Mouse (Mus musculus): ENCODE results near the gene Ddx50. TPM values are rescaled to one million over a fixed set of nuclear protein-coding genes. Genes with fewer than 3 reads are reported as not detected.

Ddx50 gene
- total and polyA plus RNA-seq, 3 experiments: 50.5 to 74.4 (median 58.7) TPM

GRCm38 (mm10) chr10:62668043-62668442 lies 17.0 kb upstream of the Ddx50 start:
- Histone ChIP-seq H3K9ac (ENCODE audit: insufficient read depth, low read depth) (no peak overlapping the region), H3K27me3 (replicated peaks) (no peaks in the 10 kb centered on the region), H3K4me3 (replicated peaks in 1 of 3; ENCODE audit: low read depth in 2 of 3, low read length in 2 of 3, poor library complexity in 1 of 3) (no peak overlapping the region), H3K79me2 (replicated peaks; ENCODE audit: control insufficient read depth, extremely low read depth, insufficient read depth, poor library complexity, severe bottlenecking) (no peaks in the 10 kb centered on the region), H3K4me1 (ENCODE audit: control insufficient read depth in 1 of 2, insufficient read depth in 2 of 2) (peaks cover 5 to 12% of the 10 kb centered on the region in 2 experiments), H3K27ac (ENCODE audit: insufficient read depth, low read depth) (no peak overlapping the region), H3K36me3 (replicated peaks in 1 of 2; ENCODE audit: control insufficient read depth in 1 of 2, insufficient read depth in 1 of 2, low read length in 1 of 2) (no peaks in the 10 kb centered on the region), H3K4me2 (ENCODE audit: insufficient read depth, low read depth, poor library complexity, severe bottlenecking) (no peak overlapping the region), H3K9me3 (replicated peaks; ENCODE audit: low read length) (no peaks in the 10 kb centered on the region)
- in situ Hi-C loops (cut with MboI; ENCODE audit: low pct_ligation_motif_present, low pct_unique_long_range_greater_than_20kb, low sequenced_read_pairs): no loop called here
- no peak for TF ChIP-seq JUN (IDR thresholded peaks at IDR 0.05; ENCODE audit: insufficient read depth, low read depth, low read length)
- TF ChIP-seq POLR2A (IDR thresholded peaks at IDR 0.05; ENCODE audit: low read depth, low read length): no peak
- no peak for TF ChIP-seq HCFC1 (IDR thresholded peaks at IDR 0.05; ENCODE audit: low read depth, low read length)
- no peak for TF ChIP-seq TBP (conservative IDR thresholded peaks at IDR 0.05; ENCODE audit: low read depth, low read length)
- no peak for TF ChIP-seq CHD1 (IDR thresholded peaks at IDR 0.05; ENCODE audit: low read depth, low read length)
- no peak for TF ChIP-seq JUND (conservative IDR thresholded peaks at IDR 0.05; ENCODE audit: low read depth, low read length)
- no peak for TF ChIP-seq RAD21 (IDR thresholded peaks at IDR 0.05; ENCODE audit: low read depth, low read length)
- TF ChIP-seq ZMIZ1 (IDR thresholded peaks at IDR 0.05; ENCODE audit: low read depth, low read length): no peak
- TF ChIP-seq MAFK (IDR thresholded peaks at IDR 0.05; ENCODE audit: insufficient replicate concordance, low read length): no peak
- no peak for TF ChIP-seq RCOR1 (conservative IDR thresholded peaks at IDR 0.05; ENCODE audit: low read depth, low read length)
- no peak for TF ChIP-seq ELF1 (IDR thresholded peaks at IDR 0.05; ENCODE audit: low read depth, low read length)
- no peak for TF ChIP-seq CHD2 (IDR thresholded peaks at IDR 0.05; ENCODE audit: low read length)
- no peak for TF ChIP-seq ZKSCAN1 (IDR thresholded peaks at IDR 0.05; ENCODE audit: borderline replicate concordance, low read depth, low read length)
- no peak for TF ChIP-seq SIN3A (IDR thresholded peaks at IDR 0.05; ENCODE audit: low read length)
- TF ChIP-seq ZNF384 (IDR thresholded peaks at IDR 0.05; ENCODE audit: low read depth, low read length): no peak
- TF ChIP-seq MXI1 (IDR thresholded peaks at IDR 0.05; ENCODE audit: low read depth, low read length): no peak
- TF ChIP-seq ETS1 (conservative IDR thresholded peaks at IDR 0.05; ENCODE audit: low read depth, low read length): no peak
- no peak for TF ChIP-seq E2F4 (IDR thresholded peaks at IDR 0.05; ENCODE audit: insufficient replicate concordance, low read depth, low read length)
- dilution Hi-C loops (cut with MboI; ENCODE audit: extremely low pct_ligation_motif_present, extremely low pct_unique_long_range_greater_than_20kb, low sequenced_read_pairs): no loop called here
- no peak for DNase-seq (ENCODE audit: extremely low read depth)

GRCm38 (mm10) chr10:62664963-62665590 lies 14.1 kb upstream of the Ddx50 start:
- no peak overlapping the region for H3K27ac ChIP-seq (ENCODE audit: insufficient read depth, low read depth)
- peaks cover 5 to 12% of the 10 kb centered on the region in 2 experiments for H3K4me1 ChIP-seq (ENCODE audit: control insufficient read depth in 1 of 2, insufficient read depth in 2 of 2)
- no peaks in the 10 kb centered on the region for H3K9me3 ChIP-seq (replicated peaks; ENCODE audit: low read length)
- TF ChIP-seq JUND (conservative IDR thresholded peaks at IDR 0.05; ENCODE audit: low read depth, low read length): no peak
- no peak for TF ChIP-seq USF2 (conservative IDR thresholded peaks at IDR 0.05; ENCODE audit: low read depth, low read length)
- no peak for TF ChIP-seq GABPA (IDR thresholded peaks at IDR 0.05; ENCODE audit: insufficient replicate concordance, low read depth, low read length)
- no peak for TF ChIP-seq RAD21 (IDR thresholded peaks at IDR 0.05; ENCODE audit: low read depth, low read length)
- no peak for TF ChIP-seq TBP (conservative IDR thresholded peaks at IDR 0.05; ENCODE audit: low read depth, low read length)
- no peak for TF ChIP-seq MAZ (IDR thresholded peaks at IDR 0.05; ENCODE audit: low read depth, low read length)
- no peak for TF ChIP-seq ZMIZ1 (IDR thresholded peaks at IDR 0.05; ENCODE audit: low read depth, low read length)
- TF ChIP-seq NELFE (IDR thresholded peaks at IDR 0.05; ENCODE audit: low read depth, low read length): no peak
- no peak for TF ChIP-seq SIN3A (IDR thresholded peaks at IDR 0.05; ENCODE audit: low read length)
- TF ChIP-seq POLR2A (IDR thresholded peaks at IDR 0.05; ENCODE audit: low read depth, low read length): no peak
- TF ChIP-seq PAX5 (IDR thresholded peaks at IDR 0.05; ENCODE audit: low read length): no peak
- TF ChIP-seq USF1 (IDR thresholded peaks at IDR 0.05; ENCODE audit: low read depth, low read length): no peak
- TF ChIP-seq CHD2 (IDR thresholded peaks at IDR 0.05; ENCODE audit: low read length): no peak
- TF ChIP-seq ZKSCAN1 (IDR thresholded peaks at IDR 0.05; ENCODE audit: borderline replicate concordance, low read depth, low read length): no peak
- TF ChIP-seq ZNF384 (IDR thresholded peaks at IDR 0.05; ENCODE audit: low read depth, low read length): no peak
- TF ChIP-seq ZC3H11A (IDR thresholded peaks at IDR 0.05; ENCODE audit: low read depth, low read length): no peak
- TF ChIP-seq MAX (IDR thresholded peaks at IDR 0.05; ENCODE audit: low read length): no peak
- TF ChIP-seq CTCF (conservative IDR thresholded peaks at IDR 0.05 in 1 of 2, IDR thresholded peaks at IDR 0.05 in 1 of 2; ENCODE audit: low read depth in 2 of 2, low read length in 2 of 2): no peak
- no peaks in the 10 kb centered on the region for H3K36me3 ChIP-seq (replicated peaks in 1 of 2; ENCODE audit: control insufficient read depth in 1 of 2, insufficient read depth in 1 of 2, low read length in 1 of 2)
- no peak overlapping the region for H3K4me2 ChIP-seq (ENCODE audit: insufficient read depth, low read depth, poor library complexity, severe bottlenecking)
- no peak overlapping the region for H3K9ac ChIP-seq (ENCODE audit: insufficient read depth, low read depth)
- in situ Hi-C loops (cut with MboI; ENCODE audit: low pct_ligation_motif_present, low pct_unique_long_range_greater_than_20kb, low sequenced_read_pairs) (no loop called here), dilution Hi-C loops (cut with MboI; ENCODE audit: extremely low pct_ligation_motif_present, extremely low pct_unique_long_range_greater_than_20kb, low sequenced_read_pairs) (no loop called here)
- H3K79me2 ChIP-seq (replicated peaks; ENCODE audit: control insufficient read depth, extremely low read depth, insufficient read depth, poor library complexity, severe bottlenecking): no peaks in the 10 kb centered on the region
- no peaks in the 10 kb centered on the region for H3K27me3 ChIP-seq (replicated peaks)
- H3K4me3 ChIP-seq (replicated peaks in 1 of 3; ENCODE audit: low read depth in 2 of 3, low read length in 2 of 3, poor library complexity in 1 of 3): no peak overlapping the region
- DNase-seq (ENCODE audit: extremely low read depth): no peak

Measured in CH12.LX (cell line).